Mouse (Mus musculus): Measurements from ENCODE around the gene Tsfm. TPM values are rescaled to one million over a fixed set of nuclear protein-coding genes. Genes with fewer than 3 reads are reported as not detected.
"Not testable (repeated sequence)": the region's sequence is repeated elsewhere in the genome, so short reads cannot be mapped to it uniquely, and the experiment has no call there.

The Tsfm gene
- total and polyA plus RNA-seq, 2 experiments from 2014 or later = 52.1 to 55.6 TPM

DNA sequence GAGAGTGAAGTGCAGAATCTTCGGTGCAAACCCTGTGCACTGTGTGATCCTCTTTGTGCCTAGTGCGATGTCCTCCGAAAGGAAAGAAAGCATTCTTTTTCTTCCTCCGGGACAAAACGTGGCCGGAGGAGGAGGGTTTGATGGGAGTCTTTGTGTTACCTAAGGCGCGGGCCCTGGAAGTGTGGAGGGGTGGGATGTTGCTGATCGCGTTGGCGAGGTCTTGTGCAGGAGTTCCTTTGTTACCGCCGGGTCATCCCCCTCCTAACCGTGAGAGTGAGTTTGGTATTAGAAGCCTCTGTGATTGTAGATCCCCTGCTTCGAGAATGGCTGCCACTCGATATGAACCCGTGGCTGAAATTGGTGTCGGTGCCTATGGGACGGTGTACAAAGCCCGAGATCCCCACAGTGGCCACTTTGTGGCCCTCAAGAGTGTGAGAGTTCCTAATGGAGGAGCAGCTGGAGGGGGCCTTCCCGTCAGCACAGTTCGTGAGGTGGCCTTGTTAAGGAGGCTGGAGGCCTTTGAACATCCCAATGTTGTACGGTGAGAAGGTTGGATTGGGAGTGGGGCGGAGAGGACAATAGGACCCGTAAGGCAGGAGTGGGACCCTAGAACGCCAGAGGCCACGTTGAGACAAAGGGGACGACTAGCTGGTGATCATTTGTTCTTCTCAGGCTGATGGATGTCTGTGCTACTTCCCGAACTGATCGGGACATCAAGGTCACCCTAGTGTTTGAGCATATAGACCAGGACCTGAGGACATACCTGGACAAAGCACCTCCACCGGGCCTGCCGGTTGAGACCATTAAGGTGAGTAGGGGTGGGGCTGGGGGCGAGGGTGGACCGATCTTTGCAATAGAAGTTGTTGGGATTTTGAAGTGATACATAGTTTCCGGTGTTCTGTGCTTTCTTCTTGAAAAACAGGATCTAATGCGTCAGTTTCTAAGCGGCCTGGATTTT, 33.6 kb upstream of the Tsfm start:
- H3K4me3 ChIP-seq (ENCODE audit: low read depth, low read length) = peak overlapping the region; percentile 91

DNA sequence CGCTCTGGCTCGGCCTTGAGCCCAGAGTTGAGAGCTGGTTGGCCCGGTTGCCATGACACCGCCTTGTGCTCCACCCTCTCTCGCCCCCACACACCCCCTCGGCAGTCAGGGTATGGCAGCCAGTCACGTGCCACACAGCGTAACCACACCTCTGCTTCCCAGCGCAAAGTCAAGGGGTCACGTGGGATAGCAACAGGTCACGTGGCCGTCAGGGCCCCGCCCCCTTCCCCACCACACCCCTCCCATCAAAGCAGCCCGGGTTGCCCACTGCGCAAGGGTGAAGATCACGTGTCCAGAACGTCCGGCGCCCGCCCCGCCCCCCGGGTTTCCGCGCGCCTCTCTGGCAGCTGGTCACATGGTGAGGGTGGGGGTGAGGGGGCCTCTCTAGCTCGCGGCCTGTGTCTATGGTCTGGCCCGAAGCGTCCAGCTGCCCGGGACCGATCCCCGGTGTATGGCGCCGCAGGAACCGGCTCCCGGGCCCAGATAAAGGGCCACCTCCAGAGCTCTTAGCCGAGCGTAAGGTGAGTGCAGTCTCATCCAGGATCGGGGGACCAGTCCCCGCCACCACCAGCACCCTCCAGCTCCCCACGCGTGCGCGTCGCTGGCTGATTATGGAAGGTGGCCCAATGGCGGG, 32.7 kb upstream of the Tsfm start, which contains the start of gene Cdk4:
Gene Cdk4 (plus strand): TSS at position 296 of the 634 bp plus-strand sequence.
- 1% methylated on average over 46 of the region's 46 CpGs for WGBS

More for the DNA sequence above, 33.6 kb upstream of the Tsfm start:
- H3K27me3 ChIP-seq (ENCODE audit: insufficient read depth, low read length) = no peaks in the 10 kb centered on the region
- peak overlapping the region; percentile 88 for H3K4me2 ChIP-seq (ENCODE audit: low read depth)
- no peaks in the 10 kb centered on the region for H3K9me3 ChIP-seq (ENCODE audit: low read length)
- no peak for TF ChIP-seq CTCF (IDR thresholded peaks at IDR 0.05; ENCODE audit: low read depth)
- no peak for DNase-seq
- peaks cover 21% of the 10 kb centered on the region for H3K4me1 ChIP-seq (ENCODE audit: insufficient read depth)
- peak overlapping the region; percentile 96 for H3K27ac ChIP-seq (ENCODE audit: low read depth, low read length)
- WGBS = 12% methylated on average over 37 of the region's 37 CpGs
- peaks cover 42% of the 10 kb centered on the region for H3K36me3 ChIP-seq (ENCODE audit: insufficient read depth)
- H3K9ac ChIP-seq = peak overlapping the region; percentile 94
- peak; percentile 1; the same call in 1 of the 2 replicates for ATAC-seq

DNA sequence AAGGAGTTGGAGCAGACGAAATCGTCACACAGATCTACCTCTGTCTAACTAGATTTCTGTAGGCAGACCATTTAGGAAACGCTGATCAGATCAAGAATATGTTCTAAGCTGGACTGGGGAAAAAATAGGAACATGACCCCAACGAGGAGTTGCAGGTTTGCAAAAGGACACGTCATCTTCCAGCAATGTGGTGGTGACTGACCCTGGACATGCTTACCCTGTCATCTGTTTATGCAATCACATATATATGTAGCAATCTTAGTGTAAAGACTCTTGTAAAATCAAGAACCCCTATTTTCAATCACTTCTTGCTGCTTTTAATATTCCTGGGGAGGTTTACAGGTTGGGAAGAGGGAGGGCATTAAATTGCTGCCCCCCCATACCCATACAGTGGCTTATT, 31.9 kb upstream of the Tsfm start:
- no peak overlapping the region; the same call in 1 of the 2 replicates for H3K9ac ChIP-seq
- no peak for TF ChIP-seq CTCF (IDR thresholded peaks at IDR 0.05; ENCODE audit: low read depth)
- H3K36me3 ChIP-seq (ENCODE audit: insufficient read depth) = peaks cover 34% of the 10 kb centered on the region
- no peak overlapping the region for H3K4me3 ChIP-seq (ENCODE audit: low read depth, low read length)
- peaks cover 20% of the 10 kb centered on the region for H3K4me1 ChIP-seq (ENCODE audit: insufficient read depth)
- H3K27me3 ChIP-seq (ENCODE audit: insufficient read depth, low read length) = no peaks in the 10 kb centered on the region
- H3K4me2 ChIP-seq (ENCODE audit: low read depth) = peak overlapping the region; percentile 88; the same call in 1 of the 2 replicates
- peak overlapping the region; percentile 83 for H3K27ac ChIP-seq (ENCODE audit: low read depth, low read length)
- WGBS = 73% methylated on average over 5 of the region's 5 CpGs
- ATAC-seq (no peak), DNase-seq (no peak)
- no peaks in the 10 kb centered on the region for H3K9me3 ChIP-seq (ENCODE audit: low read length)

More for the DNA sequence above, 32.7 kb upstream of the Tsfm start, which contains the start of gene Cdk4:
- DNase-seq = peak; percentile 99
- peak within 1 kb of the TSS; percentile 91 for H3K4me3 ChIP-seq (ENCODE audit: low read depth, low read length)
- 0 out of 2 replicates have a peak, but pooled peaks have one; percentile 0 for TF ChIP-seq CTCF (IDR thresholded peaks at IDR 0.05; ENCODE audit: low read depth)
- peak within 1 kb of the TSS; percentile 96 for H3K27ac ChIP-seq (ENCODE audit: low read depth, low read length)
- peaks cover 15% of the 10 kb centered on the region for H3K4me1 ChIP-seq (ENCODE audit: insufficient read depth)
- H3K36me3 ChIP-seq (ENCODE audit: insufficient read depth) = peaks cover 37% of the 10 kb centered on the region
- H3K27me3 ChIP-seq (ENCODE audit: insufficient read depth, low read length) = no peaks in the 10 kb centered on the region
- ATAC-seq = peak; percentile 89
- H3K4me2 ChIP-seq (ENCODE audit: low read depth) = peak within 1 kb of the TSS; percentile 88
- H3K9me3 ChIP-seq (ENCODE audit: low read length) = no peaks in the 10 kb centered on the region
- peak within 1 kb of the TSS; percentile 94 for H3K9ac ChIP-seq

DNA sequence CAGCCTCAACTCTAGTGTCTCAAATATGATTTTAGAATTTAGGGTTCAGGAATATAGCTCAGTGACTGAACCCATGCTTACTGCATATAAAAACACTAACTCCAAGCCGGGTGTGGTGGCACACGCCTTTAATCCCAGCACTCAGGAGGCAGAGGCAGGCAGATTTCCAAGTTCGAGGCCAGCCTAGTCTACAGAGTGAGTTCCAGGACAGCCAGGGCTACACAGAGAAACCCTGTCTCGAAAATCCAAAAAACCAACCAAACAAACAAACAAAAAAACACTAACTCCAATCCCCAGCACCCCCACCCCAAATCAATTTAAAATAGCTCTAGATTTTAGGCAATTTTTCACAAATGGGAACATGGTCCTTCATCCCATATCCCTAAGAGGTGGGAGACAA, 31.5 kb upstream of the Tsfm start:
- H3K36me3 ChIP-seq (ENCODE audit: insufficient read depth) = peaks cover 34% of the 10 kb centered on the region
- H3K4me3 ChIP-seq (ENCODE audit: low read depth, low read length); H3K9ac ChIP-seq; H3K9me3 ChIP-seq (ENCODE audit: low read length); H3K27me3 ChIP-seq (ENCODE audit: insufficient read depth, low read length); H3K4me2 ChIP-seq (ENCODE audit: low read depth); DNase-seq; ATAC-seq: not testable (repeated sequence)
- 91% methylated on average over 4 of the region's 4 CpGs for WGBS
- H3K4me1 ChIP-seq (ENCODE audit: insufficient read depth) = peaks cover 20% of the 10 kb centered on the region
- H3K27ac ChIP-seq (ENCODE audit: low read depth, low read length) = peak overlapping the region; percentile 83; the same call in 1 of the 2 replicates

DNA sequence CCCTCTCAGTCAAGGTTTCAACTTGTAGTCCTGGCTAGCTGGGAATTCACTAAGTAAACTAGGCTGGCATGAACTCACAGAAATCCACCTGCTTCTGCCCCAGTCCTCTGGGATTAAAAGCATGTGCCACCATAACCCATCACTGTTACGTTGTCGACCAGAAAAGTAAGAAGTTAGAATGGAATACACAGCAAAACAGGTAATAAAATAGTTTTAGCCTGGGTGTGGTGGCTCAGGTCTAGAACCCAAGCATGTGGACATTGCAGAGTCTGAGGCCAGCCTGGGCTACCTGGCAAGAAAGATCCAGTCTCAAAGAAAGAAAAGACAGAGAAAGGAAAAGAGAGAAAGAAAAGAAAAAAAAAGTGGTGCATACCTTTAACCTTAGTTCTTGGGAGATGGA, 30.9 kb upstream of the Tsfm start:
- H3K27me3 ChIP-seq (ENCODE audit: insufficient read depth, low read length) = no peaks in the 10 kb centered on the region
- H3K9me3 ChIP-seq (ENCODE audit: low read length) = no peaks in the 10 kb centered on the region
- H3K4me3 ChIP-seq (ENCODE audit: low read depth, low read length) = peak overlapping the region; percentile 88; the same call in 1 of the 2 replicates
- peaks cover 33% of the 10 kb centered on the region for H3K36me3 ChIP-seq (ENCODE audit: insufficient read depth)
- DNase-seq = no peak
- WGBS = 56% methylated on average over 2 of the region's 2 CpGs
- H3K4me1 ChIP-seq (ENCODE audit: insufficient read depth) = peaks cover 20% of the 10 kb centered on the region
- H3K4me2 ChIP-seq (ENCODE audit: low read depth) = peak overlapping the region; percentile 88
- H3K9ac ChIP-seq = peak overlapping the region; percentile 96; the same call in 1 of the 2 replicates
- no peak for ATAC-seq
- no peak for TF ChIP-seq CTCF (IDR thresholded peaks at IDR 0.05; ENCODE audit: low read depth)
- peak overlapping the region; percentile 96 for H3K27ac ChIP-seq (ENCODE audit: low read depth, low read length)

DNA sequence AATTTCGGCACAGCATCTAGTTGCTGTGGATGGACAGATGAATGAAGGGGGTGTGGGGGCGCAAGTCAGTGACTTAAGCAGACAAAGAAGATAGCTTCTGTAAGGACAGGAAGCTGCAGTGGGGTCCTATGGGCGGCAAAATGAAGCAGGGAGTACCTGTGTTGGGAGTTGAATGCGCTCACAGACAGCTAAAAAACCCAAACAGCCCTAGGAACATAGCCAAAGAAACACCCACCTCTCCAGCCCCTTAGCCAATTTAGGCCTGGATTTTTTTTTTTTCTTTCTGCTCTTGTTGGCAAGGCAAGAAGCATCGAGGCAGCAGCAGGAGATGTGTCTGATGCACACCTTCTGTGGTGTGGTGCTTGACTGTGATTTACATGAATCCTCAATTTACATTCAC, 30.4 kb upstream of the Tsfm start:
- Histone ChIP-seq H3K9ac (peak overlapping the region; percentile 96), H3K27me3 (ENCODE audit: insufficient read depth, low read length) (no peaks in the 10 kb centered on the region), H3K4me1 (ENCODE audit: insufficient read depth) (peaks cover 20% of the 10 kb centered on the region), H3K36me3 (ENCODE audit: insufficient read depth) (peaks cover 33% of the 10 kb centered on the region), H3K9me3 (ENCODE audit: low read length) (no peaks in the 10 kb centered on the region), H3K4me2 (ENCODE audit: low read depth) (peak overlapping the region; percentile 88), H3K27ac (ENCODE audit: low read depth, low read length) (peak overlapping the region; percentile 96), H3K4me3 (ENCODE audit: low read depth, low read length) (peak overlapping the region; percentile 88)
- 10% methylated on average over 5 of the region's 5 CpGs for WGBS
- ATAC-seq (no peak), DNase-seq (peak; percentile 63)
- no peak for TF ChIP-seq CTCF (IDR thresholded peaks at IDR 0.05; ENCODE audit: low read depth)
